Mouse (Mus musculus): ENCODE measurements around the gene Sh2b1.

Sh2b1 gene

GRCm38 (mm10) chr7:126473470-126474086, 1.6 kb downstream of the Sh2b1 start:
- no peak for DNase-seq

- no peak for DNase-seq
Measured at GRCm38 (mm10) chr7:126472713-126473112, 2.5 kb downstream of the Sh2b1 start.

- no peak for DNase-seq
Measured at GRCm38 (mm10) chr7:126472306-126472705, 2.9 kb downstream of the Sh2b1 start.

GRCm38 (mm10) chr7:126471853-126472252, 3.4 kb downstream of the Sh2b1 start:
- no peak for DNase-seq

GRCm38 (mm10) chr7:126471361-126471760, 3.9 kb downstream of the Sh2b1 start:
- DNase-seq = no peak

GRCm38 (mm10) chr7:126470077-126470476, 5.1 kb downstream of the Sh2b1 start:
- no peak for DNase-seq

- no peak for DNase-seq
Measured at GRCm38 (mm10) chr7:126467834-126468627, 7.2 kb downstream of the Sh2b1 start.

- peak; percentile 60 for DNase-seq
Measured at GRCm38 (mm10) chr7:126467271-126467670, 8.0 kb downstream of the Sh2b1 start.

- DNase-seq = no peak
Measured at GRCm38 (mm10) chr7:126466707-126467106, 8.5 kb downstream of the Sh2b1 start.

- no peak for DNase-seq
Measured at GRCm38 (mm10) chr7:126466116-126466515, 9.1 kb downstream of the Sh2b1 start.

- no peak for DNase-seq
Measured at GRCm38 (mm10) chr7:126465246-126466030, 9.8 kb downstream of the Sh2b1 start.

- no peak for DNase-seq
Measured at GRCm38 (mm10) chr7:126464836-126465235, 10.4 kb downstream of the Sh2b1 start.

- DNase-seq = no peak
Measured at GRCm38 (mm10) chr7:126464121-126464520, 11.1 kb downstream of the Sh2b1 start.

- no peak for DNase-seq
Measured at GRCm38 (mm10) chr7:126463547-126463946, 11.7 kb downstream of the Sh2b1 start.

- DNase-seq = no peak
Measured at GRCm38 (mm10) chr7:126463004-126463403, 12.2 kb downstream of the Sh2b1 start, which contains the start of gene Atp2a1. Gene Atp2a1 (minus strand): TSS chr7:126463108.

GRCm38 (mm10) chr7:126461626-126462025, 13.6 kb downstream of the Sh2b1 start:
- DNase-seq = no peak

- no peak for DNase-seq
Measured at GRCm38 (mm10) chr7:126460623-126461399, 14.4 kb downstream of the Sh2b1 start.

GRCm38 (mm10) chr7:126458844-126459618, 16.2 kb downstream of the Sh2b1 start:
- no peak for DNase-seq

GRCm38 (mm10) chr7:126458225-126458624, 17.0 kb downstream of the Sh2b1 start:
- no peak for DNase-seq

GRCm38 (mm10) chr7:126456382-126457266, 18.6 kb downstream of the Sh2b1 start:
- DNase-seq = no peak

- no peak for DNase-seq
Measured at GRCm38 (mm10) chr7:126455242-126455641, 20.0 kb downstream of the Sh2b1 start.

All from lung, postnatal 14 days (tissue).